Mouse (Mus musculus) intestine, postnatal 0 days (tissue): ENCODE results near the gene Washc1. TPM values are rescaled to one million over a fixed set of nuclear protein-coding genes. Genes with fewer than 3 reads are reported as not detected.
"Not testable (repeated sequence)": the region's sequence is repeated elsewhere in the genome, so short reads cannot be mapped to it uniquely, and the experiment has no call there.

Experiments used
- ATAC-seq: fragments of 200-750 bp; cut with Nextera tagmentation; 2 replicates; pipeline ENCODE4 v1.8.0; 2017; ENCODE audit warnings: mild to moderate bottlenecking, moderate TSS enrichment, moderate library complexity
- H3K27ac ChIP-seq: fragments of 300-500 bp; sonication (generic); 2 replicates; pipeline ENCODE4 v1.5.1; 2014; ENCODE audit warnings: mild to moderate bottlenecking, low read depth, low read length, moderate library complexity
- H3K27me3 ChIP-seq: fragments of 300-500 bp; sonication (generic); replicated peaks from 2 replicates; pipeline ENCODE4 v1.6.1; 2014; ENCODE audit warnings: low read length, mixed read lengths; ENCODE audit not compliant: control insufficient read depth, insufficient read depth
- H3K36me3 ChIP-seq: fragments of 300-500 bp; sonication (generic); 2 replicates; pipeline ENCODE4 v1.6.1; 2014; ENCODE audit warnings: mild to moderate bottlenecking, moderate library complexity; ENCODE audit not compliant: control insufficient read depth, insufficient read depth
- H3K4me1 ChIP-seq: fragments of 300-500 bp; sonication (generic); replicated peaks from 2 replicates; pipeline ENCODE4 v1.6.1; 2014; ENCODE audit warnings: antibody characterized with exemption, low read length, mixed read lengths; ENCODE audit not compliant: control insufficient read depth, insufficient read depth
- H3K4me2 ChIP-seq: fragments of 300-500 bp; sonication (generic); replicated peaks from 2 replicates; pipeline ENCODE4 v1.6.1; 2014; ENCODE audit warnings: low read depth, mild to moderate bottlenecking, moderate library complexity
- H3K4me3 ChIP-seq: fragments of 300-500 bp; sonication (generic); 2 replicates; pipeline ENCODE4 v1.5.1; 2014; ENCODE audit warnings: low read depth, low read length
- H3K9ac ChIP-seq: fragments of 300-500 bp; sonication (generic); 2 replicates; pipeline ENCODE4 v1.6.1; 2014; ENCODE audit warnings: mild to moderate bottlenecking, low read depth, low read length
- H3K9me3 ChIP-seq: fragments of 300-500 bp; sonication (generic); 2 replicates; pipeline ENCODE4 v1.6.1; 2016; ENCODE audit warnings: mixed run types; ENCODE audit not compliant: control insufficient read depth
- CTCF ChIP-seq: sonication (generic); IDR thresholded peaks from 2 replicates; pipeline ENCODE4 v1.5.1; 2016; ENCODE audit warnings: low read depth, mild to moderate bottlenecking, control low read depth, antibody characterized with exemption, moderate library complexity
- WGBS: fragments of 180-500 bp; shearing (Covaris S2); extraction: QIAGEN DNeasy Blood & Tissue Kit; methylation state at CpG from one replicate; pipeline ENCODE4 v1.1.7; 2014; 5-methylcytosine and 5-hydroxymethylcytosine counted together
- polyA plus RNA-seq: library from polyadenylated mRNA; unstranded; fragments of >200 nt; fragmentation: Nextera tagmentation; extraction: Ambion mirVana; gene quantifications from 2 replicates; pipeline ENCODE4 v1.2.1, GENCODE M21; 2015

The Washc1 gene
- polyA plus RNA-seq = 24.8 and 27.6 TPM in 2 replicates

- H3K36me3 ChIP-seq = peaks cover 29% of the 10 kb centered on the region
- peak; percentile 98 for ATAC-seq
These were observed at the start of gene Washc1 for GRCm38 (mm10) chr17:66111402-66111959. TSS of gene Washc1 (plus strand) at chr17:66111545.

GRCm38 (mm10) chr17:66065115-66065514 is 46.2 kb upstream of the Washc1 start:
- Histone ChIP-seq H3K36me3 (no peaks in the 10 kb centered on the region), H3K9me3 (no peaks in the 10 kb centered on the region), H3K9ac (no peak overlapping the region), H3K27ac (no peak overlapping the region), H3K4me3 (no peak overlapping the region), H3K4me2 (no peak overlapping the region), H3K27me3 (no peaks in the 10 kb centered on the region), H3K4me1 (no peaks in the 10 kb centered on the region)
- TF ChIP-seq CTCF = no peak
- 81% methylated on average over 4 of the region's 4 CpGs for WGBS
- no peak for ATAC-seq

More at GRCm38 (mm10) chr17:66111402-66111959, at the start of gene Washc1:
- Histone ChIP-seq H3K9ac (peak within 1 kb of the TSS; percentile 74), H3K27ac (peak within 1 kb of the TSS; percentile 64), H3K4me2 (peak within 1 kb of the TSS; percentile 68), H3K4me3 (peak within 1 kb of the TSS; percentile 85), H3K27me3 (no peaks in the 10 kb centered on the region), H3K4me1 (peaks cover 7% of the 10 kb centered on the region), H3K9me3 (no peaks in the 10 kb centered on the region)
- peak; percentile 35 for TF ChIP-seq CTCF
- under 1% methylated on average over 41 of the region's 41 CpGs for WGBS

GRCm38 (mm10) chr17:66069036-66069435 is 42.3 kb upstream of the Washc1 start:
- H3K27ac ChIP-seq, H3K4me1 ChIP-seq, H3K27me3 ChIP-seq, H3K9ac ChIP-seq, H3K4me2 ChIP-seq, H3K4me3 ChIP-seq, H3K9me3 ChIP-seq, ATAC-seq, H3K36me3 ChIP-seq: not testable (repeated sequence)
- WGBS = 93% methylated on average over 2 of the region's 2 CpGs

GRCm38 (mm10) chr17:66073971-66074370 is 37.4 kb upstream of the Washc1 start:
- Histone ChIP-seq H3K27me3 (no peaks in the 10 kb centered on the region), H3K36me3 (no peaks in the 10 kb centered on the region), H3K9ac (no peak overlapping the region), H3K27ac (no peak overlapping the region), H3K9me3 (no peaks in the 10 kb centered on the region), H3K4me1 (no peaks in the 10 kb centered on the region), H3K4me2 (no peak overlapping the region), H3K4me3 (no peak overlapping the region)
- 90% methylated on average over 7 of the region's 7 CpGs for WGBS
- no peak for ATAC-seq
- no peak for TF ChIP-seq CTCF

GRCm38 (mm10) chr17:66075827-66076173 is 35.5 kb upstream of the Washc1 start:
- no peak overlapping the region for H3K27ac ChIP-seq
- H3K4me1 ChIP-seq = no peaks in the 10 kb centered on the region
- peaks cover 8% of the 10 kb centered on the region; the same call in 1 of the 2 replicates for H3K36me3 ChIP-seq
- ATAC-seq = no peak
- H3K9me3 ChIP-seq = no peaks in the 10 kb centered on the region
- H3K9ac ChIP-seq = peak overlapping the region; percentile 88
- H3K27me3 ChIP-seq = no peaks in the 10 kb centered on the region
- WGBS = 9% methylated on average over 12 of the region's 12 CpGs
- H3K4me2 ChIP-seq = peak overlapping the region; percentile 95
- TF ChIP-seq CTCF = no peak
- peak overlapping the region; percentile 98 for H3K4me3 ChIP-seq

DNA sequence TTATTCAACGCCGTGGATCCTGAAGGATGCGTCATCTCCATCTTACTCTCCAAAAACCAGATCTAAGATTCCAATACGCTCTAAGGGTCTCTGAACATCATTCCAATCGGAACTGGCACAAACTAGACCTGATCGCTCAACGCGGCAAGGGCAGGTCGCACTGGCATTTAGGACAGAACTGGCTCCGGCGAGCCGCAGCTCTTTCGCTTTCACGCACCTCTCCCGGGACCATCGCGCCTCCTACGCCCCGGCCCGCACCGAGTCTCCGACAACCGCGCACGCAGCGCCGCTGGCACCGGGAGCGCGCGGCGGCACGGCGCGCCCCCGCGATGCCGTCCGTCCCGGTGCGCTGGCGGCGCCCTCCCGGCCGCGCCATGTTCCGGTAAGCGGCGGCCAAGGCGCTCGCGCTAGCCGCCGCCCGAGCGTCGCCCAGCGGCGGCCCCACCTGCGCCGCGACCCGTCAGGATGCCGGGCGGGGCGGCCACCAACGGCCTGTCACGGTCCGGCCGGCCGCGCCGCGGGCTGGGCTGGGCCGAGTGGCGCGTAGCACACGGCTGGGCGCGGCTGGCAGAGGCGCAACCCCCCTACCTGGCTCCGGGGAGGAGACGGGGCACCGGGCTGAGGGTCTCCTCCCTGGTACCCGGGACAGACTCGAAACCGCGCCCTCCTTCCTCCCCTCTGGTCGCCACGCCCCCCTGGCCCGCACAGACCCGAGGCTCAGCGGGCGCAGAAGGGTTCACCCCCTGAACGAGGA is 35.0 kb upstream of the Washc1 start:
- under 1% methylated on average over 80 of the region's 95 CpGs for WGBS
- peak; percentile 76 for ATAC-seq
- peak overlapping the region; percentile 98 for H3K27ac ChIP-seq

More for the DNA sequence above, 35.0 kb upstream of the Washc1 start:
- peak overlapping the region; percentile 95 for H3K4me2 ChIP-seq
- H3K27me3 ChIP-seq = no peaks in the 10 kb centered on the region
- H3K4me1 ChIP-seq = no peaks in the 10 kb centered on the region
- no peak for TF ChIP-seq CTCF
- peaks cover 8% of the 10 kb centered on the region; the same call in 1 of the 2 replicates for H3K36me3 ChIP-seq
- H3K9ac ChIP-seq = peak overlapping the region; percentile 88
- H3K4me3 ChIP-seq = peak overlapping the region; percentile 98
- no peaks in the 10 kb centered on the region for H3K9me3 ChIP-seq
